In genomic region chr7:81211760-81212159, GRCm38 (mm10) we compare ENCODE assay signal across 7 mouse cellular contexts. TPM values are rescaled to one million over a fixed set of nuclear protein-coding genes. Genes with fewer than 3 reads are reported as not detected.
DNase-seq lines count a peak whose midpoint lies in the region; ATAC-seq and TF ChIP-seq lines count a peak whose summit lies in the region.

No protein-coding gene starts in this region.

- WGBS in heart, embryonic 14.5 days, result 10% methylated on average over 8 of the region's 8 CpGs
- 9% methylated on average over 8 of the region's 8 CpGs for WGBS in kidney, embryonic 16.5 days

- peak overlapping the region; percentile 3; the same call in 1 of the 2 replicates for H3K27ac ChIP-seq in ES-E14 (ENCODE audit: insufficient read depth, low read depth, low read length, poor library complexity, severe bottlenecking)
- H3K27ac ChIP-seq in heart, embryonic 14.5 days (replicated peaks in 1 of 2; ENCODE audit: control insufficient read depth in 1 of 2, insufficient read depth in 1 of 2, low read depth in 2 of 2, low read length in 2 of 2), result peak overlapping the region in 1 of 2 experiments; percentile 87; a peak in 1 of 4 replicates
- H3K27ac ChIP-seq in kidney, embryonic 16.5 days (ENCODE audit: low read length), result peak overlapping the region; percentile 89

- H3K9ac ChIP-seq in ES-E14 (ENCODE audit: insufficient read depth, low read depth, low read length, poor library complexity, severe bottlenecking), result no peak overlapping the region
- H3K9ac ChIP-seq in heart, embryonic 14.5 days (ENCODE audit: low read length), result peak overlapping the region; percentile 73
- H3K9ac ChIP-seq in kidney, embryonic 16.5 days (replicated peaks; ENCODE audit: low read length), result no peak overlapping the region; the same call in 1 of the 2 replicates

- no peaks in the 10 kb centered on the region for H3K36me3 ChIP-seq in ES-E14 (ENCODE audit: control insufficient read depth, insufficient read depth, low read length, poor library complexity, severe bottlenecking)
- H3K36me3 ChIP-seq in heart, embryonic 14.5 days (ENCODE audit: control insufficient read depth, insufficient read depth, low read length), result no peaks in the 10 kb centered on the region
- H3K36me3 ChIP-seq in kidney, embryonic 16.5 days (ENCODE audit: insufficient read depth, low read length), result no peaks in the 10 kb centered on the region

- H3K9me3 ChIP-seq in ES-E14 (ENCODE audit: control insufficient read depth, insufficient read depth, low read depth, low read length), result no peaks in the 10 kb centered on the region
- H3K9me3 ChIP-seq in heart, embryonic 14.5 days (ENCODE audit: control insufficient read depth, low read length), result no peaks in the 10 kb centered on the region
- no peaks in the 10 kb centered on the region for H3K9me3 ChIP-seq in kidney, embryonic 16.5 days (ENCODE audit: low read length)

- in situ Hi-C loops in ES-E14 (cut with MboI; ENCODE audit: low sequenced_read_pairs in 2 of 2, unreplicated experiment in 2 of 2), result no loop called here

- peak; percentile 80 for DNase-seq in ES-E14 (ENCODE audit: low read depth, low spot score)
- peak; percentile 63 for DNase-seq in adrenal gland, postnatal 25 days
- DNase-seq in neural tube, embryonic 10.5 days (ENCODE audit: extremely low spot score, low spot score), result peak; percentile 41
- DNase-seq in c-Kit-positive CD71-positive TER-119-positive erythroid progenitor cells, embryonic 14.5 days (ENCODE audit: low spot score), result no peak
- DNase-seq in Muller cell, postnatal 12 days (ENCODE audit: inconsistent ontology term), result no peak

- no peak for ATAC-seq in heart, embryonic 14.5 days (ENCODE audit: insufficient number of reproducible peaks, insufficient read depth, low FRiP score, low read depth)
- ATAC-seq in kidney, embryonic 16.5 days (ENCODE audit: low FRiP score, low TSS enrichment), result no peak

- peaks cover 9% of the 10 kb centered on the region for H3K27me3 ChIP-seq in heart, embryonic 14.5 days (ENCODE audit: control insufficient read depth, insufficient read depth, low read length)
- peaks cover 20% of the 10 kb centered on the region for H3K27me3 ChIP-seq in kidney, embryonic 16.5 days (ENCODE audit: insufficient read depth, low read length)

- H3K4me3 ChIP-seq in ES-E14 (ENCODE audit: insufficient read depth in 1 of 2, low read depth in 1 of 2, low read length in 2 of 2, poor library complexity in 1 of 2, severe bottlenecking in 1 of 2), result peak overlapping the region; percentile 65 to 71; a peak in 3 of 4 replicates
- peak overlapping the region in 1 of 2 experiments; percentile 63; a peak in 2 of 4 replicates for H3K4me3 ChIP-seq in heart, embryonic 14.5 days (ENCODE audit: control insufficient read depth in 1 of 2, insufficient read depth in 1 of 2, low read depth in 1 of 2, low read length in 2 of 2)
- peak overlapping the region; percentile 62 for H3K4me3 ChIP-seq in kidney, embryonic 16.5 days (ENCODE audit: low read length)

- peaks cover 17 to 19% of the 10 kb centered on the region in 2 experiments for H3K4me1 ChIP-seq in ES-E14 (ENCODE audit: control insufficient read depth in 2 of 2, insufficient read depth in 2 of 2, low read length in 2 of 2, poor library complexity in 1 of 2)
- peaks cover 9 to 17% of the 10 kb centered on the region in 2 experiments; a peak in 3 of 4 replicates for H3K4me1 ChIP-seq in heart, embryonic 14.5 days (ENCODE audit: control insufficient read depth in 2 of 2, insufficient read depth in 2 of 2, low read length in 2 of 2)
- peaks cover 19% of the 10 kb centered on the region; the same call in 1 of the 2 replicates for H3K4me1 ChIP-seq in kidney, embryonic 16.5 days (ENCODE audit: insufficient read depth, low read length)

- H3K4me2 ChIP-seq in heart, embryonic 14.5 days (ENCODE audit: low read length), result peak overlapping the region; percentile 89
- peak overlapping the region; percentile 58 for H3K4me2 ChIP-seq in kidney, embryonic 16.5 days (replicated peaks; ENCODE audit: low read depth, low read length)

TF ChIP-seq in ES-E14, 5 proteins besides CTCF, POLR2A, EP300 and RAD21:
- no peak for TF ChIP-seq HCFC1 (IDR thresholded peaks at IDR 0.05; ENCODE audit: borderline replicate concordance, insufficient read depth, low read length)
- no peak for TF ChIP-seq MAFK (IDR thresholded peaks at IDR 0.05; ENCODE audit: insufficient read depth, low read depth, low read length)

RNA-seq across cellular contexts. Expression of gene Pde8a, which starts 1.6 kb away (rescaled TPM):
- 1.3 and 2.2 TPM in 2 replicates for total RNA-seq in ES-E14 (2012; rRNA removed)
- total RNA-seq in adrenal gland, postnatal 25 days (2021), result 29.9 and 34.0 TPM in 2 replicates
- 5.3 and 6.4 TPM in 2 replicates for polyA plus RNA-seq in heart, embryonic 14.5 days (2014; fragmentation: Nextera tagmentation; extraction: Ambion mirVana)
- 4.6 and 5.9 TPM in 2 replicates for polyA plus RNA-seq in kidney, embryonic 16.5 days (2015; fragmentation: Nextera tagmentation; extraction: Ambion mirVana)

Comparison
In these comparisons a context has a peak if more than half of its experiments do, and no peak if none do; other contexts are left out.
1. DNase-seq: peak in ES-E14 (single experiment), adrenal gland, postnatal 25 days (single experiment) and neural tube, embryonic 10.5 days (single experiment); none in c-Kit-positive CD71-positive TER-119-positive erythroid progenitor cells, embryonic 14.5 days (single experiment) and Muller cell, postnatal 12 days (single experiment).